Mouse (Mus musculus): Measurements from ENCODE around the gene Dppa3.

DNA sequence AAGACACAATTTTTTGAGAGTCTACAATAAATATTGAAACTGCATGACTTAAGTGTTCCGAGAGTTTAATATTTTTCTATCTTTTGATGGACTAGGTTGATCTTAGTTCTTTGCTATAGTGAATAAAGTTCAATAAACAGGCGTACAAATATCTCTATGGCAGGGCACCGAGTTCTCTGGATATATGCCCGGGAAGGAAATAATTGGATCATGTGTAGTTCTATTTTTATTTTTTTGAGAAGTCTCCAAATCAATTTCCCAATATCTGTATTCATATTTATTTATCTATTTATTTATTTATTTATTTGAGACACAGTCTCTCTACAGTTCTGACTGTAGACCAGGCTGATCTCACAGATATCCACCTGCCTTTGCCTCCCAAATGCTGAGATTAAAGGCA is 44.6 kb downstream of the Dppa3 start:
- TF ChIP-seq POLR2A (IDR thresholded peaks at IDR 0.05; ENCODE audit: extremely low read depth, insufficient read depth, low read length) (no peak), CTCF (IDR thresholded peaks at IDR 0.05; ENCODE audit: low read depth, low read length) (no peak)
